Mouse (Mus musculus): ENCODE measurements at regions not wholly inside any gene's neighbourhood (a gene's known extent, or its start where the extent isn't known, plus 50 kb on each side); places are given as distances from the start of the nearest gene placed in this dataset.

DNA sequence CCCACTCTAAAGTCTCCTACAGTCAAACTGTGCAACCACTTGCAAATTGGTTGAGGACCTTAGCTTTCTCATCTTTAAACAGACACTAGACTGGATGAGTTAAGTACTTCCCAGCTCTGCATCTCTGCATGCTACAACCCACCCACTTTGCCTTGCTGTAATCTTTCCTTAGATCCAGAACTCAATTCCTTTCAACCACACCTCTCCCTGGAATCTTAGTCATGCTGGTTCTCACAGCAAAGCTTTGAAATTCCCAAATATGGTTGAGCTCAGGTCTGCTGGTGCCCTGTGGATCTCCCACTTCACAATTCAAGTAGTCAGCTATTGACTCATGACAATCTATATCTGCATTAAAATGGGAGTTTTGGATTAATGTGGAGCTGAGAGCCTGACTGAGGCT is 239.8 kb upstream of the Onecut1 start:
- no peak for DNase-seq
- intact Hi-C loops (cut with DNase I), result no loop called here

DNA sequence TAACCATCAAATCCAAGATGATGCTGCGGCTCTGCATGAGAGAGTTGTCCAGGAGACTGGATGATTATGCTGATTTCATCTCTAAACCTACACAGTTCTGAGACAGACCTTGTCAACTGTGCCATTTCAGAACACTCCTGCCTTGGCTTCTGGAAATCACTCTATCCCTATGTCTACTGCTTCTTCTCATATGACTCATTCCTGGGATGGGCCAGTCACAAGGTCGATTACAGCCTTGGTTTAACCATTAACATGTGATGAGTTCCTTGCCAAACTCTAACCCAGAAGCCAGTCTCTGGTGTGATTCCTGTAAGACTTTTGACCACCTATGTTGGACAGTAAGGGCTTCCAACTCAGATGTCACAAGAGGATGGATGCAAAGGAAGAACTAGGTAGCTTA is 216.3 kb upstream of the Onecut1 start:
- DNase-seq, result no peak
- intact Hi-C loops (cut with DNase I), result no loop called here

GRCm38 (mm10) chr9:74650036-74650435 is 211.7 kb upstream of the Onecut1 start:
- no peak for DNase-seq
- intact Hi-C loops (cut with DNase I), result no loop called here

DNA sequence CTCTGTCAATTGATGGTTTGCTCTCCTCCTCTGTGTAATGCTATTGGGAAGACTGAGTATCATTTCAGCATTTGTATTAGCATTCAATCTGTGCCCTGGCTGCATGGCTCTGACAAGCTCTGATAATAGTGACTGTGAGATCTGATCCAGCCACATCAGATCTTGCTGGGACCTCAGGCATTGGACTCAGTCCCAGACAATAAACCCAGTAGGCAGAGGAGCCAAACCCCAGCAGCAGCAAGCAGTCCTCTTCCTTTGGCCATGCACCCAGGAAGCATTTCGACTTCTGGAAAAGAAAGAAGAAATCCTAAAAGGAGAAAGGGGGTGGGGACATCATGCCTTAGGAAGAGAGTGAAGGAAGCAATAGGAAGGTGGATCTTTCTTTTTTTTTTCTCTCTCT is 205.8 kb upstream of the Onecut1 start:
- intact Hi-C loops (cut with DNase I), result no loop called here
- DNase-seq, result no peak

DNA sequence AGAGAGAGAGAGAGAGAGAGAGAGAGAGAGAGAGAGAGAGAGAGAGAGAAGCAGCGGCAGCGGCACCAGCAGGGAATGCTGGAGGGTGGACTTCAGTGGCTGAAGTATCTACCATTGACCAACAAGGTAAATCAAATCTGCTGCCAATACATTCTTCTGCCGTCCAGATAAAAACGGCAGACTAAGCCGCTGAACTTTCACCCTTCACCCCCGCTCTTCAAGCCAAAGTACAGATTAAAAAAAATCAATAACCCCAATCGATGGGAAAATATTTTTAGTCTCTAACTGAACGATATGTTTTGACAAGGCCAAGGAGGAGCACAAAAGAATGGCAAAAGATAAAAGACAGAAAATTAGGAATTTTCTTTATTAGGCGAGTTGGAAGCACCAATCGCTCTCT is 205.3 kb upstream of the Onecut1 start:
- intact Hi-C loops (cut with DNase I), result no loop called here

GRCm38 (mm10) chr9:74671356-74671952 is 190.3 kb upstream of the Onecut1 start:
- no peak for DNase-seq
- intact Hi-C loops (cut with DNase I), result no loop called here

More for the DNA sequence above, 205.3 kb upstream of the Onecut1 start:
- no peak for DNase-seq

DNA sequence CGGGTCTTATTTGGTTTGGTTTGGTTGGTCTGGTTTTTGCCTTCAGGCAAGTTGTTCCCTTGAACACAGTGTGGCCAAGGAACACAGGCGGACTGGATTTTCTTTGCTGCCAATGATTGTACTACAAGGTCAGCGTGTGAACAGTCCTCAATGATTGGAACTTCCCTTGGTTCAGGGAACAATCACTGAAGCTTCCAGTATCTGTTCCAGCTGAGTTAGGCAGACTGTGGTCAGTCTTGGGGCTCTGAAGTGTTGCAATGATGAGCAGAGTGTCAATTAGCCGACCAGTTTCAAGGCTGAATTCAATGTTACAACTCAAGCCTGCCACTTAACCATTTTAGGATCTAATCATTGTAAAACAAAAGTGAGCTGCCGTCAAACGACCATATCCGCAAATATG is 189.5 kb upstream of the Onecut1 start:
- intact Hi-C loops (cut with DNase I), result no loop called here
- DNase-seq, result no peak

- no peak for DNase-seq
- intact Hi-C loops (cut with DNase I), result no loop called here
Observed at GRCm38 (mm10) chr9:74698229-74698628, 163.5 kb upstream of the Onecut1 start.

DNA sequence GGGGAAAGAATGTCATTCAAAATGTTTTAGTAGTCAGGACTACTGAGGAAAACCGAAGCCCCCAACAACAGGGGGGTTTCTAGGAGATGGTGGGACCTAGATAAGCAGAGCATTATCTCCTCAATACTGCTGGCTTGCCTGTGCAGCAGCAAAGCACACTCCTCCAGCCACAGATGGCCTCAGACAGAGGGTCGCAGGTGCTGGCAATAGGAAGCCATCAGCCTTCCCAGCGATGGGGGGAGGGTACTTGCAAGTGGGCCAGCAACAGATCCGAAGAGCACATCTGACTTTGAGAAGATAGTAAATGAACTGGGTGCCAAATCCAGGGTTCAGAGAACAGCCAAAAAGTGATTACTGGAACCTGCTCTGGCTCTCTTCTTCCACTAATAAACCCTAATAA is 156.0 kb upstream of the Onecut1 start:
- intact Hi-C loops (cut with DNase I), result no loop called here
- no peak for DNase-seq

- no peak for DNase-seq
- intact Hi-C loops (cut with DNase I), result no loop called here
Observed at GRCm38 (mm10) chr9:74707608-74708007, 154.1 kb upstream of the Onecut1 start.

- intact Hi-C loops (cut with DNase I), result no loop called here
- DNase-seq, result no peak
Observed at GRCm38 (mm10) chr9:74711698-74712097, 150.0 kb upstream of the Onecut1 start.

- DNase-seq, result no peak
- intact Hi-C loops (cut with DNase I), result no loop called here
Observed at GRCm38 (mm10) chr9:74732451-74732850, 129.3 kb upstream of the Onecut1 start.

GRCm38 (mm10) chr9:74741949-74742348 is 119.8 kb upstream of the Onecut1 start:
- intact Hi-C loops (cut with DNase I), result no loop called here
- no peak for DNase-seq

GRCm38 (mm10) chr9:74747886-74748285 is 113.8 kb upstream of the Onecut1 start:
- intact Hi-C loops (cut with DNase I), result no loop called here
- DNase-seq, result no peak

GRCm38 (mm10) chr9:74758025-74758424 is 103.7 kb upstream of the Onecut1 start:
- DNase-seq, result no peak
- intact Hi-C loops (cut with DNase I), result no loop called here

- intact Hi-C loops (cut with DNase I), result no loop called here
- no peak for DNase-seq
Observed at GRCm38 (mm10) chr9:74758876-74759275, 102.8 kb upstream of the Onecut1 start.

GRCm38 (mm10) chr9:74780419-74780818 is 81.3 kb upstream of the Onecut1 start:
- intact Hi-C loops (cut with DNase I), result no loop called here
- no peak for DNase-seq

DNA sequence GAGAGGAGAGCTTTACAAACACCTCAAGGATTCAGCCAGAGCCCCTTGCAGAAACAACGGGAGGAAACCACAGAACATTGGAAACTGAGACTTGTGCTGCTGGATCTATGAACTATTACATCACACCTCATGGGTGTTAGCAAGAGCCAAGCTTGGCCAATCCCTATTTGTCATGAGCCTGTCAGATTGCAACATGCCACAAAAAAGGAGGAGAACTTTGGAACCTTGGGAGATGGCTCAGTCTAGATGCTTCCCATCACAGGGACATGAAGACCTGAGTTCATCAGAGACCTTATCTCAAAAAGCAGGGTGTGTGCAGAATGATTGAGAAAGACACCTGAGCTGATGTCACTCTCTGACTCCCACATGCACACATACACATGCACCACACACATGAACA is 68.3 kb upstream of the Onecut1 start:
- DNase-seq, result no peak
- intact Hi-C loops (cut with DNase I), result no loop called here

- intact Hi-C loops (cut with DNase I), result no loop called here
- no peak for DNase-seq
Observed at GRCm38 (mm10) chr9:74795994-74796393, 65.7 kb upstream of the Onecut1 start.

DNA sequence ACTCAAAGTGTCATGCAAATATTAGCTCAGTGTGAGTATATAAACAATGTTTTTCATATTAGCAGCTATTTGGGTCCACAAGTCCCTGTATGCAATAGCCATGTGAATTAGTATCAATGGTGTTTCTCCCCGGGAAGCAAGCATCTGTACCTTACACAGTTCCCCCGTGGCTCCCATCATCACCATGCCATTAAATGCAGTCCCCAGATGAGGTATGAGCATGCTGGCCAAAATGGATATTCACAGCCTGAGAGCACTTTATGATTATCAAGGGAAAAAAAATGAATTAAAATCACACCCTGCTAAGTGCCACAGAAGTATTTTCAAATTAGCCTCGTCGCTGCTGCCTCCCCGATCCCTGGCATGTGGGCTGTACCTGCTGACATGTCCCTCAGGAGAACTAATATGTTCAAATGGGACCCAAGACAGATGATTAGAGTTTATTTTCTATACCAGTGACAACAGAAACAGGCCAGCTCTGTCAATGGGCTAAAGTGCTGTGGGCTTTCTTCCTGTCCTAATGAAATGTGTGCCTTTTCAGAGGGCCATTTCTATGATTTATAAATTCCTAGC is 64.4 kb upstream of the Onecut1 start:
- intact Hi-C loops (cut with DNase I), result no loop called here
- DNase-seq, result no peak

DNA sequence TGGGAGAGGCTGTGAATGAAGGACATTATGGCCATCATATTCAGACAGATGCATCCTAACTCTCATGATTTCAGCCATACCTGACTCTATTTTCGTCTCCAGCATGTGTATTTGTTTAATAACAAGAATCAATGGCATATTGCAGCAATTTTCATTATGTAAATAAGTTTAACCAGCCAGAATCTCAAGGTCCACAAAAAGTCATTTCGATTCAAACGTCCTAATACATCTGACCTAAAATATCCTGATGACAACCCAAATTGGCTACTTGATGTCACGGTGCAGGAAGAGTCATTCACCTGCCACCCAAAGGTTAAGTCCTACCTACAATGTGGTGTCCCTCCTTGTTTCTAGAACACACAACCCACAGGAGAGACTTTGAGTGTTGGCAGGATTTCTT is 60.6 kb upstream of the Onecut1 start:
- no peak for DNase-seq
- intact Hi-C loops (cut with DNase I), result no loop called here

DNA sequence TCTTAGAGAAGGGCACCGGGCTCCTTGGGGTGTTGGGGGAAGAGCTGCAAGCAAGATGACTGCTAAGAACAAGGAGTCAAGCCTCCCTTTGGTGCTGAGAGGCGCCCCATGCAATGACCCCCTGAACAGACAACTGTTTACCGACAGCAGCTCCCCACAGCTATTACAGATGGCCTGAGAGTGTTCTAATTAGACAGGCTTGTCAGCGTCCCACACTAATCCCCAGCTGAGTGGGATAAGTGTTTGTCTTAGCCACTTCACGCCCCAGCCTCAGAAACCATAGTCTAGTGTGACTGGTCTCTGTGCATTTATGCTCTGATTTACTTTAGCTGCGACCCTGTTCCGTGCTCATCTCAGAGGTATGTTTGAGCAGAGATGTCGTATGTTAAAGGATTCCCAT is 50.3 kb upstream of the Onecut1 start:
- intact Hi-C loops (cut with DNase I), result no loop called here
- DNase-seq, result no peak

Data from heart, postnatal 14 days (tissue).